Mouse (Mus musculus): ENCODE results near the gene Nbeal2. TPM values are rescaled to one million over a fixed set of nuclear protein-coding genes. Genes with fewer than 3 reads are reported as not detected.
A peak's percentile ranks its signal among the peaks of the same experiment; 100 is the strongest.

Nbeal2 gene
- polyA plus RNA-seq, 1 experiment from 2014 or later, result 5.7 TPM

DNA sequence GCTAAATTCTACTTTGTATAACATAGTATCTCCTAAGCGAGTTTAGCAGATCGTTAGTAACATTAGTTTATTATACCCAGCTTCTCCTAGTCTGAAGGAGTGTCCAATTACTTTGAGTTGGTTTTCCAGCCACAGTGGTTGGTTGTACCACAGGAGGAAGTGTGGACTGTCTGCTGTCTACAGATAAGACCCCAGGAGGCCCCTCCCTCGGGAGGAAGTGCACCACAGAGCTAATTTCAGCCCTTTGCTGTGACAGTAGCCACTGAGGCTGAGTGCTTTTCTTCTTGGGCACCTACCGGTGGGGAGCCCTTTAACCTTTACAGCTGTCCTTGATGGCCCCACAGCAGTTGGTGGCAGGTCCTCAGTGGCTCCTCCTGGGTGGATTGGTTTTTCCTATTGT, 12.0 kb upstream of the Nbeal2 start:
- TF ChIP-seq EP300 (optimal IDR thresholded peaks at IDR 0.05) (no peak), CTCF (IDR thresholded peaks at IDR 0.05; ENCODE audit: low read depth) (no peak)
- WGBS, result 29% methylated on average over 4 of the region's 4 CpGs
- H3K27me3 ChIP-seq (ENCODE audit: control insufficient read depth, insufficient read depth, low read length), result no peaks in the 10 kb centered on the region
- no peaks in the 10 kb centered on the region for H3K36me3 ChIP-seq (ENCODE audit: control insufficient read depth, insufficient read depth, low read length)
- 0 out of 2 replicates have a peak overlapping the region, but pooled peaks have one; percentile 20 for H3K27ac ChIP-seq (replicated peaks)
- no peak overlapping the region for H3K9ac ChIP-seq (ENCODE audit: low read length)
- DNase-seq (ENCODE audit: low spot score) (no peak), ATAC-seq (ENCODE audit: low FRiP score, low TSS enrichment) (0 out of 2 replicates have a peak, but pooled peaks have one; percentile 16)
- no peaks in the 10 kb centered on the region; the same call in 1 of the 2 replicates for H3K4me1 ChIP-seq (replicated peaks; ENCODE audit: control insufficient read depth, insufficient read depth)
- no peak overlapping the region; the same call in 1 of the 2 replicates for H3K4me2 ChIP-seq (replicated peaks; ENCODE audit: low read depth)
- H3K4me3 ChIP-seq (ENCODE audit: low read depth, low read length), result no peak overlapping the region
- H3K9me3 ChIP-seq (ENCODE audit: control insufficient read depth, low read length), result no peaks in the 10 kb centered on the region

- H3K27ac ChIP-seq (replicated peaks), result no peak overlapping the region
- H3K4me2 ChIP-seq (replicated peaks; ENCODE audit: low read depth), result no peak overlapping the region
- no peak for ATAC-seq (ENCODE audit: low FRiP score, low TSS enrichment)
- no peaks in the 10 kb centered on the region for H3K9me3 ChIP-seq (ENCODE audit: control insufficient read depth, low read length)
- H3K4me3 ChIP-seq (ENCODE audit: low read depth, low read length), result no peak overlapping the region
- no peak overlapping the region for H3K9ac ChIP-seq (ENCODE audit: low read length)
- H3K27me3 ChIP-seq (ENCODE audit: control insufficient read depth, insufficient read depth, low read length), result no peaks in the 10 kb centered on the region
- H3K4me1 ChIP-seq (replicated peaks; ENCODE audit: control insufficient read depth, insufficient read depth), result no peaks in the 10 kb centered on the region; the same call in 1 of the 2 replicates
- WGBS, result 72% methylated on average over 1 of the region's 1 CpGs
- no peak for TF ChIP-seq CTCF (IDR thresholded peaks at IDR 0.05; ENCODE audit: low read depth)
- no peak for TF ChIP-seq EP300 (optimal IDR thresholded peaks at IDR 0.05)
- no peak for DNase-seq (ENCODE audit: low spot score)
- H3K36me3 ChIP-seq (ENCODE audit: control insufficient read depth, insufficient read depth, low read length), result no peaks in the 10 kb centered on the region
Observed at GRCm38 (mm10) chr9:110662844-110663243, 8.9 kb upstream of the Nbeal2 start.

- WGBS, result 56% methylated on average over 7 of the region's 7 CpGs
- no peak overlapping the region for H3K4me3 ChIP-seq (ENCODE audit: low read depth, low read length)
- no peak overlapping the region; the same call in 1 of the 2 replicates for H3K27ac ChIP-seq (replicated peaks)
- no peaks in the 10 kb centered on the region for H3K9me3 ChIP-seq (ENCODE audit: control insufficient read depth, low read length)
- H3K4me2 ChIP-seq (replicated peaks; ENCODE audit: low read depth), result no peak overlapping the region
- H3K9ac ChIP-seq (ENCODE audit: low read length), result no peak overlapping the region
- no peak for DNase-seq (ENCODE audit: low spot score)
- no peak for TF ChIP-seq EP300 (optimal IDR thresholded peaks at IDR 0.05)
- no peak for TF ChIP-seq CTCF (IDR thresholded peaks at IDR 0.05; ENCODE audit: low read depth)
- H3K4me1 ChIP-seq (replicated peaks; ENCODE audit: control insufficient read depth, insufficient read depth), result no peaks in the 10 kb centered on the region; the same call in 1 of the 2 replicates
- H3K27me3 ChIP-seq (ENCODE audit: control insufficient read depth, insufficient read depth, low read length), result no peaks in the 10 kb centered on the region
- ATAC-seq (ENCODE audit: low FRiP score, low TSS enrichment), result no peak
- H3K36me3 ChIP-seq (ENCODE audit: control insufficient read depth, insufficient read depth, low read length), result no peaks in the 10 kb centered on the region
Observed at GRCm38 (mm10) chr9:110660856-110661612, 7.1 kb upstream of the Nbeal2 start.

DNA sequence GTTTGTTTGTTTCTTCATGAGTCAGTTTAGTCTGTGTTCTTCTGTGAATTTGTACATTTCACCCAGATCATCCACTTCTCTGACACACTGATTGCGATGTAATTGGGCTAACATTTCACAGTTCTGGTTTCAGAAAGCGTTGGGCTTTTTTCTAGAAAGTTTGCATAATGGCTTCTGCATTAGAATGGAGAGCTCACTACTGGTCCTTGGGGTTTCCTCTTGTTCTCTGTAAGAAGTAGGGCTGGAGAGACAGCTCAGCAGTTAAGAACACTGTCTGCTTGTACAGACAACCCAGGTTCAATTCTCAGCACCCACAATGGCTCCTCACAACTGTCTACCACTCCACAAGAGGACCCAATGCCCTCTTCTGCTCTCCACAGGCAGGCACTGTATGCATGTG, 6.2 kb upstream of the Nbeal2 start:
- Histone ChIP-seq H3K4me2 (replicated peaks; ENCODE audit: low read depth) (no peak overlapping the region), H3K4me1 (replicated peaks; ENCODE audit: control insufficient read depth, insufficient read depth) (peaks cover 3% of the 10 kb centered on the region), H3K9me3 (ENCODE audit: control insufficient read depth, low read length) (no peaks in the 10 kb centered on the region), H3K27ac (replicated peaks) (0 out of 2 replicates have a peak overlapping the region, but pooled peaks have one; percentile 24), H3K4me3 (ENCODE audit: low read depth, low read length) (no peak overlapping the region), H3K27me3 (ENCODE audit: control insufficient read depth, insufficient read depth, low read length) (no peaks in the 10 kb centered on the region), H3K9ac (ENCODE audit: low read length) (no peak overlapping the region), H3K36me3 (ENCODE audit: control insufficient read depth, insufficient read depth, low read length) (no peaks in the 10 kb centered on the region)
- TF ChIP-seq EP300 (optimal IDR thresholded peaks at IDR 0.05) (no peak), CTCF (IDR thresholded peaks at IDR 0.05; ENCODE audit: low read depth) (no peak)
- no peak for DNase-seq (ENCODE audit: low spot score)
- ATAC-seq (ENCODE audit: low FRiP score, low TSS enrichment), result no peak
- WGBS, result 87% methylated on average over 2 of the region's 2 CpGs

DNA sequence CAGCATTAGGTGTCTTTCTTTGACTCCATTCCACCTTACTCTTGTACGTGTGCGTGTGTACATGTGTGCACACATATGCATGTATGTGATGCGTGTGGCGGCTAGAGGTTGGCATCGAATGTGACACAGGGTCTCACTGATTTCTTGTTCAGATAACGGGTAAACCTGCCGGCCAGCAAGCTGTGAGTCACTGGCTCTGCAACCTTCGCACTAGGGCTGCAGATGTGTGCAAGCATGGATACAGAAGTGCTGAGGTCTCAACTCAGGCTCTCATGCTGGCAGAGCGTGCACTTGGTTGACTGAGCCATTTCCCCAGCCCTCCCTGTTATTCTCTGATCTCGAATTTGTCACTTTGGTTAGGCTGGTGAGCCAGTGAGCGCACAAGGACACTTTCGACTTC, 5.6 kb upstream of the Nbeal2 start:
- WGBS, result 78% methylated on average over 12 of the region's 12 CpGs
- ATAC-seq (ENCODE audit: low FRiP score, low TSS enrichment), result no peak

DNA sequence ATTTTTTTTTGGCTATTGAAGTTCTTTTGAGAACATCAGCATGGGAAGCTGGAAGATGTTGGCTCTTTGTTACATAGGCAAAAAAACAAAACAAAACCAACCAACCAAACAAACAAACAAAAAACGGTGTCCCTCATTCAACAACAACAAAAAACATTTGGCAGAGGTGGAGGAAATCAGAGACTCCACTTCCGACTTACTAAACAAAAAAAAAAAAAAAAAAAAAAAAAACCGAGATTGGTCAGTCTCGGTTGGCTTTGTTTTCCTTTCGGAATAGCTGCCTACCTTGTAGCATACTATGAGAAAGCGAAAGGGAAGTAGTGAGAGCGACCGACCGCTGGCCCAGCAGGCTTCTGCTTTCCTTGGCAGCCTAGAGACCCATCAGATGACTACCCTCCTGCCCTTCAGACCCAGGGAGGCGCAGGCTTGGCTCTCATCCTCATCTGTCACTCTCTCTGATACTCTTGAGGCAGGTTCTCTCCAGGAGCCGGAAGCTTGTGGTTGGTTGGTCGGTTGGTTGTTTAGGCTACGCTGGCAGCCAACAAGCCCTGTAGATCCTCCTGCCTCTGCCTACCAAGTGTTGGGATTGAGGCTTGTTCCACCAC, 3.6 kb upstream of the Nbeal2 start:
- H3K4me3 ChIP-seq (ENCODE audit: low read depth, low read length), result peak overlapping the region; percentile 66; the same call in 1 of the 2 replicates
- no peaks in the 10 kb centered on the region for H3K36me3 ChIP-seq (ENCODE audit: control insufficient read depth, insufficient read depth, low read length)
- peak overlapping the region; percentile 76 for H3K9ac ChIP-seq (ENCODE audit: low read length)
- no peak for ATAC-seq (ENCODE audit: low FRiP score, low TSS enrichment)
- H3K4me1 ChIP-seq (replicated peaks; ENCODE audit: control insufficient read depth, insufficient read depth), result peaks cover 8% of the 10 kb centered on the region
- H3K4me2 ChIP-seq (replicated peaks; ENCODE audit: low read depth), result peak overlapping the region; percentile 72
- peak overlapping the region; percentile 90 for H3K27ac ChIP-seq (replicated peaks)
- no peaks in the 10 kb centered on the region for H3K9me3 ChIP-seq (ENCODE audit: control insufficient read depth, low read length)
- H3K27me3 ChIP-seq (ENCODE audit: control insufficient read depth, insufficient read depth, low read length), result no peaks in the 10 kb centered on the region
- TF ChIP-seq EP300 (optimal IDR thresholded peaks at IDR 0.05) (no peak), CTCF (IDR thresholded peaks at IDR 0.05; ENCODE audit: low read depth) (no peak)
- DNase-seq (ENCODE audit: low spot score), result peak; percentile 48
- 66% methylated on average over 13 of the region's 13 CpGs for WGBS

More for the DNA sequence above, 5.6 kb upstream of the Nbeal2 start:
- no peak overlapping the region for H3K27ac ChIP-seq (replicated peaks)
- H3K4me2 ChIP-seq (replicated peaks; ENCODE audit: low read depth), result no peak overlapping the region
- H3K4me1 ChIP-seq (replicated peaks; ENCODE audit: control insufficient read depth, insufficient read depth), result peaks cover 4% of the 10 kb centered on the region
- DNase-seq (ENCODE audit: low spot score), result no peak
- H3K9me3 ChIP-seq (ENCODE audit: control insufficient read depth, low read length), result no peaks in the 10 kb centered on the region
- H3K4me3 ChIP-seq (ENCODE audit: low read depth, low read length), result no peak overlapping the region
- TF ChIP-seq EP300 (optimal IDR thresholded peaks at IDR 0.05), result no peak
- no peak for TF ChIP-seq CTCF (IDR thresholded peaks at IDR 0.05; ENCODE audit: low read depth)
- no peak overlapping the region for H3K9ac ChIP-seq (ENCODE audit: low read length)
- H3K36me3 ChIP-seq (ENCODE audit: control insufficient read depth, insufficient read depth, low read length), result no peaks in the 10 kb centered on the region
- H3K27me3 ChIP-seq (ENCODE audit: control insufficient read depth, insufficient read depth, low read length), result no peaks in the 10 kb centered on the region
